Mouse (Mus musculus): ENCODE data around the gene Cyp3a41b.
"Not testable (repeated sequence)": the region's sequence is repeated elsewhere in the genome, so short reads cannot be mapped to it uniquely, and the experiment has no call there.

Cyp3a41b gene

GRCm38 (mm10) chr5:145584630-145585029 is at the start of gene Cyp3a41b:
Gene Cyp3a41b, minus strand, starts transcription at chr5:145584730.
- DNase-seq (ENCODE audit: low read depth, low spot score): not testable (repeated sequence)

DNA sequence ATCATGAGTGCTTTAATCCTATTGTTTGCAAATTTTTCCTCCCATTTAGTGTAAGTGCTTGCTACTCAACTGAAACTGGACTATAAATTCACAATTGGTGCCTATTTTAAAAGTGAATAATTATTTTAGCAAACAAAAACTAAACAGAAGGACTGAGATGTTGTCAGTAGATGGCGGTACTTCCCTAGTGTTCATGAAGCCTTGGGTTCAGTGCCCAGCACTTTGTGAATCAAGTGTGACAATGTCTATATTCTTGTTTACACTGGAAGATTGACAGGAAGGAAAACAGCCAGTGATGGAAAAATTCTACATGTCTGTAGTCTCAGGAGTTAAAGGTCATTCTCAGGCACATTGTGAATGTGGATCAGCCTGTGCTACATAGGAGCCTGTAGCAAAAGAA is 47.8 kb upstream of the Cyp3a41b start:
- not testable (repeated sequence) for DNase-seq (ENCODE audit: low read depth, low spot score)

DNA sequence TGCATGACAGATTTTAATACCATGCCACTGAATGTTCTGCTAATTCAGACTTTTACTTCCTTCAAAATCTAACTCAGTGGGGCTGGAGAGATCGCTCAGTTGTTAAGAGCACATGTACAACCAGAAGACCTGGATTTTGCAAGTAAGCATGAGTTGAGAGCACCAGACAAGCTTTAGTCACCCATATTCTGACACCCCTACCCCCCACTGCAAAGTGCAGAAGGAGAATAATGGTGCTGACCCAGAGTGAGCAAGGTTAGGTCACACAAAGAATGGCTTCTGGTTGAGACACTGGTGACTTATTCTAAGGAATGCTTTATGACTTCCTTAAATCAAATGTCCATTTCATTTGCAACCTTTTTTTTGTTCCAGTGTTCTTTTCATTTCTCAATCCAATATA is 20.4 kb upstream of the Cyp3a41b start:
- not testable (repeated sequence) for DNase-seq (ENCODE audit: low read depth, low spot score)

DNA sequence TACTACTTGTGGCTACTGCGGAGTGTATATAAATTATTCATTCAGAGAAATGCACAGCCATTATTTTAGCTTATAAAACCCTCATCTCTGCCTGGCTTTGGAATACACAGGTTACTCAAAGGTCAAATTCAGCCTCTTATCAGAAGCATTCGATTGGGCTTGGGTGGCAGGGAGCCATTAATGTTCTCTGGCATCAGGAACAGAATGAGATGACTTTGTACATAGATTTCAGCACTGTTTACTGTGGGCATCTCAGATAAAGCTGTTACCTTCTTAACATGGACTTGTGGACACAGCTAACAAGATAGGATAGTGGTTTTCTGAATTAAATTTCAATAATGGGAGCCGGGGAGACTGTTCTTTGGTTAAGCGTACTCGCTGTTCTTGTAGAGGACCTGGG is 13.3 kb upstream of the Cyp3a41b start:
- DNase-seq (ENCODE audit: low read depth, low spot score): not testable (repeated sequence)

GRCm38 (mm10) chr5:145577321-145577720 is 7.2 kb downstream of the Cyp3a41b start:
- DNase-seq (ENCODE audit: low read depth, low spot score): not testable (repeated sequence)

DNA sequence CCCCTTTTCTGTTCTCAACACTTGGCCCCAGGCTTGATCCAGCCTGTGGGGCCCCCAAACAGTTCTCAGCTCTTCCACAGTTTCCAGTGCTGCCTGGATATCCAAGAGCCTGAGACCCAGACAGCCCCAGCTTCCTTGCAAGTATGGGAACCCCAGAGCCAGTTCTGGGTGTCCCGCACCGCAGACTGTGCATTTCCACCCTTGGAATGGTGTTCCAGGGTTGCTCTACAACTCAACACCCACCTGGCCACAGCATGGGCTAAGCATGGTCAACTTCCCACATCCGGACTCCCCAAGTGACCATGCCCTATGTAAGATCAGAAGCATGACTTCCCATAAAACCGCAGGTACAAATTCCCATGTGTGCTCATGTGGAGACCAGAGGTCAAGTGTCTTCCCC is 8.9 kb downstream of the Cyp3a41b start:
- DNase-seq (ENCODE audit: low read depth, low spot score): not testable (repeated sequence)

DNA sequence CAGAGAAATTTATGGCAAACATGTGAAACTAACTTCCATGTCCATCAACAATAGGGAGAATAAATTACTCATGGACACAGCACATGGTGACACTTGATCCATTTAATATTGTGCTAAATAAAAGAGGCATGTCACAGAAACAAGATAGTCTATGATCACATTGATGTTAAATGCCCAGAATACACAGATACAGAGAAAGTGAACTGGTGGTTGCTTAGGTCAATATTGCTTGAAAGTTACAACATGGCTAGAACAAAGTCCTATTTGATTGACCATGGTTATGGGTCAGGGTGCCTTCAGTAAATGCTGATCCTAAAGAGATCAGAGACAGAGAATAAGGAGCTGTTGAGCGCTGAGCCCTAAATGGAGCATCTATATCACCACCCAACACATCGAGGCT is 12.6 kb downstream of the Cyp3a41b start:
- DNase-seq (ENCODE audit: low read depth, low spot score): not testable (repeated sequence)

Data from A20 (cell line).